Mouse (Mus musculus) MEL-GATA-1-ER (cell line): ENCODE measurements at regions not wholly inside any gene's neighbourhood (a gene's known extent, or its start where the extent isn't known, plus 50 kb on each side); places are given as distances from the start of the nearest gene placed in this dataset.
A peak's percentile ranks its signal among the peaks of the same experiment; 100 is the strongest.

ENCODE experiments used
- DNase-seq: peaks from one replicate; pipeline ENCODE4 v3.0.0-alpha.2; 2012; ENCODE audit warnings: low read depth; ENCODE audit errors: extremely low read depth

DNA sequence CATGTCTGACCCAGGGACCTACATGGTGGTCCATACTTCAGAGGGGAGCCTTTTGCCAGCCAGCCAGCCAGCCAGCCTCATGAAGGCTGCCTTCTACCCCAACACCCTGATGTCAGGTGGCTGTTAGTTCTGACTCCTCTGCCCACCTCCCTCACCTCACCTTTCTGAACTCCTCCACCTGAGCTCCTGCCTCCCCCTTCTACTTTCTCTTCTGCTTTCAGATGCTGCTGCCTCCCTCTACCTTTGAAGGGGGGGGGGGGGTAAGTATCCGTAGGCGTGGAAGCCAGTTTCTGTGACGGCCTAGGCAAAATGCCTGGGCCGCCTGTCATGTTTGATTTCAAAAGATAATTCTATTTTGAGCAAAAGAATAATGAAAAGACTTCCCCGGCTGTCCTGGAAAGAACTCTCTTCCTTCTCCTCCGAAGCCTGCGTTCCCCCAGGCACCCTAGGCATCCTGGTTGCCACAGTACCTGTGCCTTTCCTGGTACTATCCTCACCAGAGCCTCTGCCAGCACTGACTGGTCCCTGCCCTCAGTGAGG, 241.6 kb upstream of the Hs6st1 start:
- no peak for DNase-seq

GRCm38 (mm10) chr1:35827471-35827870, 240.7 kb upstream of the Hs6st1 start:
- no peak for DNase-seq

DNA sequence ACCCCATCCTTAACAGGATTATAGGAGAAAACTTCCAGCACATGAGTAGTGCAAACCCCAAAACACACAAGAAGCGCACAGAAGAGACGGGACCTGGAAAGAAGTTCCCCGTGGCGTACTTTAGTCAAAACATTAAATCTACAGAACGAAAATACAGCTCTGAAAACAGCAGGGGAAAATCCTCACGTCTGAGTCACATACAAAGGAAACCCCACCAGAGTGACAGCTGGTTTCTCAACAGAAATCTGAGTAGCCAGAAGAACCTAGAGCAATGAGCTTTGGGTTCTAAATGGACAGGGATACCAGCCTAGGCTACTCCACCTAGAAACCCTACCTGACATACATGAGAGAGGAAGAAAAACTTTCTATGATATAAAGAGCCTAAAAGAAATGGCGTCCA, 234.0 kb upstream of the Hs6st1 start:
- no peak for DNase-seq

DNA sequence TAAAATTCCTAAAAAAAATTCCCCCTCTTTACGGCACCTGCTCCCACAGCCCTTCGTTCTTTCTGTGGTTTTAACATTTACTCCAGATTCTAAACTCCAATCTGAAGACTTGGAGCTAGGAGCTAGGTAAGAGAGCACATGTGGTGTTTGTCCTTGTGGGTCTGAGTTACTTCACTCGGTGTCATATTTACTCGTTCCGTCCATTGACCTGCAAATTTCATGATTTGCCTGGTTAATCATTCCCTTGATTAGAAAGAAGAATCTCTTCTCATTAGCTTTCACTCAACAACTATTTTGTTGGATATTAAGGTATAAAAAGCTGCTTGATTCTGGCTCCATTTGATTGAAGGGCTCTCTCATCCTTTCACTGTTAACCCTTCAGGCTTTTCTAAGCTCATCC, 231.6 kb upstream of the Hs6st1 start:
- no peak for DNase-seq

- DNase-seq: no peak
Observed at GRCm38 (mm10) chr1:35838625-35839024, 229.6 kb upstream of the Hs6st1 start.

GRCm38 (mm10) chr1:35839446-35839845, 228.8 kb upstream of the Hs6st1 start:
- peak; percentile 57 for DNase-seq

DNA sequence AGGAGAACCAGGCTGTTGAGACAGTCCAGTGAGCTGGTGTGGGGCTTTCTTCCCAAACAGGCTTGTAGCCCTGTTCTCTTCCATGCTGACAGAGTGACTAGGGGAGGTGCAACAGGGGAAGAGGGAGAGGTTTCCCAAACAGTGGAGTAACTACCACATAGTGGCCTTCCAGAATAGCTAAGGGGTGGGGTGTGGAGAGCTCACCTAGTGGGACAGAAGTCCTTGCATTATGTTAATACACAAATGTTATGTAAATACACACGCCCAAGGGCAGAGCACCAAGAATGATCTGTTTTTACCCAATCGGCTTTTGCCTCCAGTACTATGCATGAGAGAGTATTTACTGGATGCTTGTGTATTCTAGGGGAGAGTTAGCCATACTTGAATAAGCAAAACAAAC, 226.6 kb upstream of the Hs6st1 start:
- no peak for DNase-seq

DNA sequence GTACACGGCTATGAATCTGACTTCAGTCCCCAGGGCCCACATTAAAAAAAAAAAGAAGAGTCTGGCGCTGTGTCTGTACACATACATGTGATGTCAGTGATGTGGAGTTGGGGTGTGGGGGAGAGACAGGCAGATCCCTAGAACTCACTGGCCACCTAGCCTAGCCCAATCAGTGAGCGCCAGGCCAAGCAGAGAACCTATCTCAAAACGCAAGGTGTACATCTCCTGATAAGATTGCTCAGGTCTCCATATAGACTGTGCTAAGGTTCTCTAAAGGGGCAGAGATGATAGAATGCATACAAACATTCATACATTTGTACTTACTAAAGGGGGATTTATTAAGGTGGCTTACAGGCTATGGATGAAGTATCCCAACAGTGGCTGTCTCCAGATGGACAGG, 225.5 kb upstream of the Hs6st1 start:
- no peak for DNase-seq

DNA sequence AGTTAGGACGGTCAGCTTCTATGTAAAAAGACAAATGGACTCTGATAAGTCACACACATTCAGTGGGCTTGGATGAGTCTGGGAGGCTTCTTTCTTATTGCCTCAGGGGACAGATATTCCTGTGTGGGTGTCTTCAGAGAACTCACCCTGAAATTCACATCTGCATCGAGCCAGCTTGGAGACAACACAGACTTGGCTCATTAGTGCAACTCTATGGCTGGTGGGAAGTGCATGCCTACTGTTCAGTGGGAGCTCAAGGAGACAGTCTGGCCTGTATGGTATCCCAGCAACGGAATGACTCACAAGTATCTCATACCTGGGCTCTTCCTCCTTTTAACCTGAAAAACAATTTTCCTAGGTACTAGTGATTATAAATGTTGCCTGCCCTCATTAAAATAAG, 224.6 kb upstream of the Hs6st1 start:
- no peak for DNase-seq

- peak; percentile 49 for DNase-seq
Observed at GRCm38 (mm10) chr1:35846224-35846936, 221.8 kb upstream of the Hs6st1 start.

- DNase-seq: no peak
Observed at GRCm38 (mm10) chr1:35848160-35848954, 219.8 kb upstream of the Hs6st1 start.

DNA sequence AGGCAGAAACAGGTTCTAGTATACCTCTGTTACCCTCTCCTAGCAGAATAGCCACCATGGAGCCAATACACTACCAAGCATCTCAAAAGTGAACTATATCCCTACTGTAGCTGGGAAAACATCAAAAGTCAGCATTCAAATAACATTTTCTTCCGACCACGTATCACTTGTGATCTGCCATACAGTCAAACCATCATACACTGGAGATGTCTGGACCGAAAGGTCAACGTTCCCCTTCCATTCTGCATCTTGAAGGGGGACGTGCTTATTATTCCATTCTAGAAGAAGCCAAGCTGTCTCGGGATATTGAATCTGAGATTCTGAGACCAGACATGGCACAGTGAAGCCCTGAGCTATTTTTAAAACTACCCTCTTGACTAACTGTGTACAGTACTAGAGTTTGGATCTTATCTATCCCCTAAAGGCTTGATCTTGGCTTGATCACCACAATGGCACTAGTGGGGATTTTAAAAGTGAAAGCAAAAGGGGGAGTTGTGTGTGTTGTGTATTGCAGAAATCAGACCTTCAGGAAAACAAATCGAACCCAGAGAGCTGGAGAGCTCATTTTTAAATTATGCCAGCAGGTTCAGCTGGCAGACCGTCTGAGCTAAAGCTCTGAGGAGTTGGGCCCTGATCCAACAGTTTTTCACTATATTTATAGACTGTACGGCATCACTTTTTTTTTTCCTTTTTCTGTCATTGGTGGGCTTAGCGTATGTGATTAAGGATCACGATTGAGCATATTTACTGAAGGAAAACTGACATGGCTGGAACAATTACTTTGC, 218.6 kb upstream of the Hs6st1 start:
- DNase-seq: no peak

- DNase-seq: no peak
Observed at GRCm38 (mm10) chr1:35850191-35850545, 218.0 kb upstream of the Hs6st1 start.

DNA sequence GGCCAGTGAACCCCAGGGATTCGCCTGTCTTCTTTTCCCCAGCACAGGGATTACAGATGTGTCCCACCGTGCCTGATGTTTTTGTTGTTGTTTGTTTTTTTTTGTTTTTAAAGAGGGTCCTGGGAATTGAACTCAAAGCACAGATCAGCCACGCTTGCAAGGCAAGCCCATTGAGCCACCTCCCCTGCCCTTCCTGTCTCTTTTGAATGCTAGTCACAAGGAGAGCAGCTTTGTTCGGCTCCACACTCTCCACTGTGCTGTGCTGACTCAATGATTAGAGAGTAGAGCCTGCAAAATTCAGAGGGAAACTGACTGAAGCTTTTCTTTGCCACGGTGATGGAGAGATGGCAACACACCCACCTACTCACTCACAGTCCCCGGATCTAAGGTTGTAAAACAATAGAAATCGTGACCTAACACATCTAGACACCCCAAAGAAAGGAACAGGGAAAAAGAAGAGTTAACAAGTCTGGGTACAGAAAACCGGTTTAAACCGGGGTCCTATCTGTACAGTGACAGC, 217.6 kb upstream of the Hs6st1 start:
- DNase-seq: no peak

- no peak for DNase-seq
Observed at GRCm38 (mm10) chr1:35851681-35852409, 216.4 kb upstream of the Hs6st1 start.

- peak; percentile 90 for DNase-seq
Observed at GRCm38 (mm10) chr1:35853018-35853417, 215.2 kb upstream of the Hs6st1 start.

DNA sequence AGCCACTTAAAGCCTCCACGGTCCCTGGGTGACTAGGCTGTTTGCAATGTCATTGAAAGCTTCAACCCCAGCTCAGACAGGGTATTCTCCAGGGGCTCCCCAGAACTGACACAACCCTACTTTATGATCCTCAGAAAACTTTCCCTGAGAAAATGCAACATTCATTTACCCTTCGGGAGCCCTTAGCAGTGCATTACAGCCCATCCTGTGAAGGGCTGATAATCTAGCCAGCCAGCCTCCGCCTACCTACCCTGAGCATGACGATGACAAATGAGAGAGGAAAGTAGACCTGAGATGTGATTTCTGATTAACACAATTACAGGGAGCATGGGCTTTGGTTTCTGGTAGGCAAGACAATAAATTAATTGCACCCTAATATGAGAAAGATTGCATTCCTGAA, 212.6 kb upstream of the Hs6st1 start:
- no peak for DNase-seq

- no peak for DNase-seq
Observed at GRCm38 (mm10) chr1:35858342-35858741, 209.9 kb upstream of the Hs6st1 start.

- peak; percentile 90 for DNase-seq
Observed at GRCm38 (mm10) chr1:35860779-35861178, 207.4 kb upstream of the Hs6st1 start.

DNA sequence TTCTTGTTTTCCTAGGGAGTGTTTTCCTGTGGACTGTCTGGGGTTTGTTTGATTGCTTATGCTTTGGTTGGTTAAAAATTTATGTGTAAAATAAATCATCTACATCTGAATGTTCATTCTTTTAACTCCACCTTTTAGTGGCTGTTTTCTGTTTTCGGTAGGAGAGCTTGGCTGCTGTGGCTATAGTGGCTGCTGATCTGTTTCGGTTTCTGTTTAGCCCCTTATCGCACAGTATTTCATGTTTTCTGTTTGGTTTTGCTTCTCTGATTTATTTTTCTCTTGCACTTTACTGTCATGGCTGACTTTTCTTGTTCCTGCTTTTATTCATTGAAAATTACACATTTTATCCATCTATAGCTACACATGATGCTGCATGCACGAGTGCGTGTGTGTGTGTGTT, 206.0 kb upstream of the Hs6st1 start:
- no peak for DNase-seq

- DNase-seq: no peak
Observed at GRCm38 (mm10) chr1:35862661-35863060, 205.5 kb upstream of the Hs6st1 start.
